Mouse (Mus musculus) embryonic facial prominence, embryonic 10.5 days (tissue): Measurements from ENCODE around the gene Ccdc62. TPM values are rescaled to one million over a fixed set of nuclear protein-coding genes. Genes with fewer than 3 reads are reported as not detected.

Source experiments
- DNase-seq: peaks from one replicate; pipeline ENCODE4 v3.0.0-alpha.2; 2017; ENCODE audit warnings: low spot score
- H3K27ac ChIP-seq: fragments of 300-500 bp; sonication (generic); replicated peaks from 2 replicates; pipeline ENCODE4 v1.5.1; 2016; ENCODE audit warnings: mild to moderate bottlenecking
- H3K27me3 ChIP-seq: fragments of 300-500 bp; sonication (generic); replicated peaks from 2 replicates; pipeline ENCODE4 v1.6.1; 2016; ENCODE audit warnings: low read depth, mild to moderate bottlenecking; ENCODE audit not compliant: poor library complexity, severe bottlenecking
- H3K36me3 ChIP-seq: fragments of 300-500 bp; sonication (generic); replicated peaks from 2 replicates; pipeline ENCODE4 v1.6.1; 2016; ENCODE audit warnings: mild to moderate bottlenecking, moderate library complexity
- H3K4me1 ChIP-seq: fragments of 300-500 bp; sonication (generic); 2 replicates; pipeline ENCODE4 v1.6.1; 2016
- H3K4me3 ChIP-seq: fragments of 300-500 bp; sonication (generic); 2 replicates; pipeline ENCODE4 v1.5.1; 2016; ENCODE audit warnings: mild to moderate bottlenecking, moderate library complexity
- H3K9me3 ChIP-seq: fragments of 300-500 bp; sonication (generic); 2 replicates; pipeline ENCODE4 v1.6.1; 2016; ENCODE audit warnings: mild to moderate bottlenecking
- WGBS: fragments of 180-500 bp; shearing (Covaris S2); methylation state at CpG from one replicate; pipeline ENCODE4 v1.1.7; 2016; 5-methylcytosine and 5-hydroxymethylcytosine counted together
- polyA plus RNA-seq: library from polyadenylated mRNA; unstranded; fragments of >200 nt; fragmentation: Nextera tagmentation; extraction: Ambion mirVana; gene quantifications from 2 replicates; pipeline ENCODE4 v1.2.1, GENCODE M21; 2016

Gene Ccdc62
- polyA plus RNA-seq, 1 experiment from 2014 or later = 5.9 TPM

- H3K27me3 ChIP-seq = no peaks in the 10 kb centered on the region
- WGBS = under 1% methylated on average over 61 of the region's 61 CpGs
- H3K4me3 ChIP-seq = peak within 1 kb of the TSS; percentile 100
- DNase-seq = peak; percentile 100
- peaks cover 40% of the 10 kb centered on the region for H3K36me3 ChIP-seq
- peak within 1 kb of the TSS; percentile 98 for H3K27ac ChIP-seq
- H3K9me3 ChIP-seq = no peaks in the 10 kb centered on the region
- peaks cover 17% of the 10 kb centered on the region for H3K4me1 ChIP-seq
Observed at GRCm38 (mm10) chr5:123906976-123907630, 23.4 kb upstream of the Ccdc62 start, which contains the start of gene Denr. TSS of gene Denr (plus strand) at chr5:123907175.

GRCm38 (mm10) chr5:123907631-123907977 lies 22.9 kb upstream of the Ccdc62 start:
- Histone ChIP-seq H3K4me3 (peak overlapping the region; percentile 100), H3K4me1 (peaks cover 17% of the 10 kb centered on the region), H3K36me3 (peaks cover 45% of the 10 kb centered on the region), H3K27me3 (no peaks in the 10 kb centered on the region), H3K27ac (peak overlapping the region; percentile 98), H3K9me3 (no peaks in the 10 kb centered on the region)
- no peak for DNase-seq
- 4% methylated on average over 10 of the region's 10 CpGs for WGBS

GRCm38 (mm10) chr5:123914852-123915251 lies 15.6 kb upstream of the Ccdc62 start:
- no peaks in the 10 kb centered on the region for H3K4me1 ChIP-seq
- DNase-seq = no peak
- no peaks in the 10 kb centered on the region for H3K9me3 ChIP-seq
- no peaks in the 10 kb centered on the region for H3K27me3 ChIP-seq
- 91% methylated on average over 3 of the region's 3 CpGs for WGBS
- H3K27ac ChIP-seq = no peak overlapping the region
- H3K36me3 ChIP-seq = peaks cover 99% of the 10 kb centered on the region
- H3K4me3 ChIP-seq = no peak overlapping the region

- no peak for DNase-seq
- H3K9me3 ChIP-seq = no peaks in the 10 kb centered on the region
- no peak overlapping the region for H3K27ac ChIP-seq
- no peaks in the 10 kb centered on the region for H3K27me3 ChIP-seq
- H3K4me1 ChIP-seq = no peaks in the 10 kb centered on the region
- peaks cover 95% of the 10 kb centered on the region for H3K36me3 ChIP-seq
- WGBS = 95% methylated on average over 6 of the region's 6 CpGs
- no peak overlapping the region for H3K4me3 ChIP-seq
Observed at GRCm38 (mm10) chr5:123922112-123922511, 8.4 kb upstream of the Ccdc62 start.

- 94% methylated on average over 9 of the region's 9 CpGs for WGBS
- no peak for DNase-seq
- no peaks in the 10 kb centered on the region for H3K9me3 ChIP-seq
- H3K36me3 ChIP-seq = peaks cover 79% of the 10 kb centered on the region
- H3K4me1 ChIP-seq = peaks cover 9% of the 10 kb centered on the region
- no peak within 1 kb of the TSS for H3K4me3 ChIP-seq
- H3K27ac ChIP-seq = no peak within 1 kb of the TSS
- no peaks in the 10 kb centered on the region for H3K27me3 ChIP-seq
Observed at GRCm38 (mm10) chr5:123927118-123927517, 3.4 kb upstream of the Ccdc62 start, which contains the start of gene Gm43518. TSS of gene Gm43518 (plus strand) at chr5:123927418.

- no peaks in the 10 kb centered on the region for H3K27me3 ChIP-seq
- peaks cover 14% of the 10 kb centered on the region for H3K4me1 ChIP-seq
- H3K36me3 ChIP-seq = peaks cover 39% of the 10 kb centered on the region
- 52% methylated on average over 13 of the region's 13 CpGs for WGBS
- no peak for DNase-seq
- peak overlapping the region; percentile 98 for H3K27ac ChIP-seq
- H3K4me3 ChIP-seq = peak overlapping the region; percentile 91
- no peaks in the 10 kb centered on the region for H3K9me3 ChIP-seq
Observed at GRCm38 (mm10) chr5:123931131-123931530, 652 bp downstream of the Ccdc62 start.

GRCm38 (mm10) chr5:123932927-123933326 lies 2.4 kb downstream of the Ccdc62 start:
- Histone ChIP-seq H3K27me3 (no peaks in the 10 kb centered on the region), H3K9me3 (no peaks in the 10 kb centered on the region), H3K4me3 (no peak overlapping the region), H3K4me1 (peaks cover 14% of the 10 kb centered on the region), H3K36me3 (peaks cover 21% of the 10 kb centered on the region), H3K27ac (no peak overlapping the region)
- no peak for DNase-seq

- no peaks in the 10 kb centered on the region for H3K27me3 ChIP-seq
- H3K4me1 ChIP-seq = peaks cover 14% of the 10 kb centered on the region
- DNase-seq = peak; percentile 10
Observed at GRCm38 (mm10) chr5:123933556-123933955, 3.1 kb downstream of the Ccdc62 start.

GRCm38 (mm10) chr5:123933957-123934591 lies 3.6 kb downstream of the Ccdc62 start:
- 37% methylated on average over 18 of the region's 18 CpGs for WGBS
- Histone ChIP-seq H3K4me1 (peaks cover 14% of the 10 kb centered on the region), H3K4me3 (no peak overlapping the region)

More at GRCm38 (mm10) chr5:123933556-123933955, 3.1 kb downstream of the Ccdc62 start:
- Histone ChIP-seq H3K36me3 (peaks cover 15% of the 10 kb centered on the region), H3K9me3 (no peaks in the 10 kb centered on the region), H3K27ac (no peak overlapping the region), H3K4me3 (no peak overlapping the region)
- 89% methylated on average over 12 of the region's 12 CpGs for WGBS

GRCm38 (mm10) chr5:123935931-123936330 lies 5.5 kb downstream of the Ccdc62 start:
- Histone ChIP-seq H3K36me3 (no peaks in the 10 kb centered on the region), H3K4me1 (peaks cover 11% of the 10 kb centered on the region), H3K27ac (no peak overlapping the region), H3K27me3 (no peaks in the 10 kb centered on the region), H3K9me3 (no peaks in the 10 kb centered on the region), H3K4me3 (no peak overlapping the region)
- 91% methylated on average over 5 of the region's 5 CpGs for WGBS
- no peak for DNase-seq

More at GRCm38 (mm10) chr5:123933957-123934591, 3.6 kb downstream of the Ccdc62 start:
- H3K27me3 ChIP-seq = no peaks in the 10 kb centered on the region
- DNase-seq = peak; percentile 52
- H3K27ac ChIP-seq = 0 out of 2 replicates have a peak overlapping the region, but pooled peaks have one; percentile 27
- no peaks in the 10 kb centered on the region for H3K9me3 ChIP-seq
- peaks cover 10% of the 10 kb centered on the region for H3K36me3 ChIP-seq

GRCm38 (mm10) chr5:123938479-123938878 lies 8.0 kb downstream of the Ccdc62 start:
- WGBS = 88% methylated on average over 5 of the region's 5 CpGs
- DNase-seq = no peak

GRCm38 (mm10) chr5:123946546-123946945 lies 16.1 kb downstream of the Ccdc62 start:
- Histone ChIP-seq H3K36me3 (no peaks in the 10 kb centered on the region), H3K4me1 (no peaks in the 10 kb centered on the region), H3K4me3 (no peak overlapping the region), H3K27me3 (no peaks in the 10 kb centered on the region), H3K27ac (no peak overlapping the region), H3K9me3 (no peaks in the 10 kb centered on the region)
- 69% methylated on average over 4 of the region's 4 CpGs for WGBS
- no peak for DNase-seq

More at GRCm38 (mm10) chr5:123938479-123938878, 8.0 kb downstream of the Ccdc62 start:
- Histone ChIP-seq H3K36me3 (no peaks in the 10 kb centered on the region), H3K27me3 (no peaks in the 10 kb centered on the region), H3K4me1 (peaks cover 4% of the 10 kb centered on the region), H3K4me3 (no peak overlapping the region), H3K9me3 (no peaks in the 10 kb centered on the region), H3K27ac (no peak overlapping the region)
